Mouse (Mus musculus) hematopoietic stem cell, adult 5-6 weeks (primary cell): Measurements from ENCODE around the gene Siva1. TPM values are rescaled to one million over a fixed set of nuclear protein-coding genes. Genes with fewer than 3 reads are reported as not detected.

Source experiments
- ATAC-seq, 2 experiments: fragments of 125-278 bp in 1 of 2; replicated peaks in 1 of 2; 2 replicates each; pipeline ENCODE4 v1.8.0; 2016 to 2017; ENCODE audit warnings: inconsistent platforms in 2 of 2, mild to moderate bottlenecking in 2 of 2, moderate number of reproducible peaks in 2 of 2, low read depth in 1 of 2, moderate TSS enrichment in 1 of 2; ENCODE audit not compliant: low FRiP score in 2 of 2, poor library complexity in 2 of 2, severe bottlenecking in 2 of 2, insufficient read depth in 1 of 2, low TSS enrichment in 1 of 2
- total RNA-seq: library from RNA; stranded (forward); fragments of 172-1452, 232-1000 nt; gene quantifications from 2 replicates; pipeline ENCODE4 v1.2.3, GENCODE M21; 2017

The Siva1 gene
- total RNA-seq, 1 experiment from 2014 or later = 146 TPM

- peak; percentile 5 to 35 for ATAC-seq
Measured at GRCm38 (mm10) chr12:112619686-112620353, 24.7 kb upstream of the Siva1 start, which contains the start of gene Adssl1. Adssl1 (plus strand) TSS chr12:112620045.

- no peak for ATAC-seq
Measured at GRCm38 (mm10) chr12:112620354-112621061, 24.0 kb upstream of the Siva1 start.

GRCm38 (mm10) chr12:112621900-112622299, 22.6 kb upstream of the Siva1 start:
- ATAC-seq = no peak

DNA sequence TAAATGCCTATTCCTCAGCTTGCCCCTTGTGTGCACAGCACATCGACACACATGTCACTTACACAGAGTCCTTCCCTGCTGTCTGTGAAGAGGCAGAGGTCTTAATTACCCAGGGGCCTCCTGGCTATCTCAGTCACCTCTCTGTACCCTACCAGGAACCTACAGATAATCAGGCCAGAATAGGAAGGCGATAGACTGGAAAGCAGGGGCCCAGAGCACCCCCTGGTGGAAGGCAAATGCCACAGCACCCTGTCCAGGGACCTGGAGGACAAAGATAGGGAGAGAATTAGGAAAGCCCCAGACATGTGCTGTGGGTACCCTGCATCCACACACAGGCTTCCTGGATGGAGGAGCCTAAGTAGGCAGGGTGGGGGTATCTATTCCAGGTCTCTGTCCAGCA, 20.7 kb upstream of the Siva1 start:
- peak in 1 of 2 experiments; percentile 27; a peak in 1 of 4 replicates for ATAC-seq

DNA sequence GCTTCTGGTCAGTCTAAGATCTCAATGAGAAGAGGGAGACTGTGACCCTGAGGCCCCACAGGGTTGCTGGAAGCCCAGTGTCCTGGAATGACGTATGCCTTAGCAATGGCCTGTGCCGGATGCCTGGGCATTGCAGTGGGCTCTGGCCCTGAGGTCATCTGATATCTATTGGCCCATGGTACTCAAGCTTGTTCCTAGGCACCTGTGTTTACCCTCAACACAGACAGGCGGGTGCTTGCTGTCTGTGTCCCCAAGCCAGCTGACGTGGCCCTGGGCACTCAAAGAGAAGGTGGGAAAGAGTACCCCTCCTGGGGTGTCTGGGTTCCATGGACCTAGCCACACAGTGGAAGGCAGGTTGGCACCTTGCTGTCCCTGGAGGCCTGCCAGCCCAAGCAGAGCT, 18.8 kb upstream of the Siva1 start:
- ATAC-seq = no peak

DNA sequence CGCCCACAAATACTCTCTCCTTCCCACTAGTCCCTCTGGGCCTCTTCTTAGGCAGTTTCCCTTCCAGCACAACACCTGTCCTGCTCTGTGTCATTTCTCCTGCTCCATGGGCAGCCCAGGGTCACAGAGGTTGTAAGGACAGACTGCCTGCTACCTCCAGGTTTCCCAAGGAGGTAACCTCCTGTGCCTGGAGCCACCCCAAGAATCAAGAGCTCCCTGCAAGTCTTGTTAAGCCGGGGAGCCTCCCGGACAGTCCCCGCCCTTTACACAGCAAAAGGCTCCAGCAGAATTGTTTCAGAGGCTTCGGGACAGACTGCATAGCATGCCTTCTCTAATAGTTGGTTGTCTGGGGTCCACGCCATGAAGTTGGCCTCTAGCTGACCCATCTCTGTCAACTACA, 18.0 kb upstream of the Siva1 start:
- ATAC-seq = no peak

- no peak for ATAC-seq
Measured at GRCm38 (mm10) chr12:112627097-112627881, 17.2 kb upstream of the Siva1 start.

GRCm38 (mm10) chr12:112628197-112628596, 16.3 kb upstream of the Siva1 start:
- no peak; a peak in 2 of 4 replicates for ATAC-seq

DNA sequence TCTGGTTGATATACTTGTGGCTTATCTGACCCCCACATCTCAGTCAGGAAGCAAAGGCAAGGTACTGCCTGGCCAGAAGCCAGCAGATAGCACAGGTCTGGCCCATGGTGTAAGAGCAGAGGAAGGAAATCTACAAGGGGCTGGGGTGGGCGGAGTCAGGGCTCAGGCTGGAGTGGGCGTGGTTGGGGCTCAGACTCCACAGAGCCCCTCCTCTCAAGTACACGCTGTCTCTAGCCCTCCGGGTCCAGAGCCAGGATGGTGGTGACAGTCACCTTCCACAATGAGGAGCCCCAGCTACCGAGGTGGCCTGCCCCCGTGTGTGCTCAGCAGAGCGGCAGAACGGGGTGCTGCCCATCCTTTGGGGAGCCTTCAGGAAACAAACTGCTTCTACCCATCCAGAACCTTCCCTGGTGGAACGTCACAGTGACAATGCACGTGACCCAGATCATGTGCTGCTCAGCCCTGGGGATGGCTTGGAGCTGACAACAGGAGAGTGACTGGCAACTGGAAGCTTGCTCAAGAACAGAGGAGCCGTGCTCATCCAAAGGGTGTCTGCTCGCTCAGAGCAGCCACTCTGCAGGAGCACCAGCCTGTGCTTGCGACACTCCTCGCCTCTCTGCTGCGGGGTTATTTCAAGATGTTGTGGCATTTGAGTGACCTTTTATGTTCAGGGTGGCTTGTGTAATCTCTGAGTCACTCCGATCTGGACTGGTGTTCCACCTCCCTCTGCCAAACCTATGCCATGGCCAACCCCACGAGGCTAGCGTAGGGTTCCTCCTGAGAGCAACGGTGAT, 15.4 kb upstream of the Siva1 start:
- ATAC-seq = peak; percentile 80 to 84

- no peak for ATAC-seq
Measured at GRCm38 (mm10) chr12:112630029-112630428, 14.4 kb upstream of the Siva1 start.

GRCm38 (mm10) chr12:112630796-112631195, 13.7 kb upstream of the Siva1 start:
- no peak for ATAC-seq

- ATAC-seq = no peak
Measured at GRCm38 (mm10) chr12:112631472-112631871, 13.0 kb upstream of the Siva1 start.

DNA sequence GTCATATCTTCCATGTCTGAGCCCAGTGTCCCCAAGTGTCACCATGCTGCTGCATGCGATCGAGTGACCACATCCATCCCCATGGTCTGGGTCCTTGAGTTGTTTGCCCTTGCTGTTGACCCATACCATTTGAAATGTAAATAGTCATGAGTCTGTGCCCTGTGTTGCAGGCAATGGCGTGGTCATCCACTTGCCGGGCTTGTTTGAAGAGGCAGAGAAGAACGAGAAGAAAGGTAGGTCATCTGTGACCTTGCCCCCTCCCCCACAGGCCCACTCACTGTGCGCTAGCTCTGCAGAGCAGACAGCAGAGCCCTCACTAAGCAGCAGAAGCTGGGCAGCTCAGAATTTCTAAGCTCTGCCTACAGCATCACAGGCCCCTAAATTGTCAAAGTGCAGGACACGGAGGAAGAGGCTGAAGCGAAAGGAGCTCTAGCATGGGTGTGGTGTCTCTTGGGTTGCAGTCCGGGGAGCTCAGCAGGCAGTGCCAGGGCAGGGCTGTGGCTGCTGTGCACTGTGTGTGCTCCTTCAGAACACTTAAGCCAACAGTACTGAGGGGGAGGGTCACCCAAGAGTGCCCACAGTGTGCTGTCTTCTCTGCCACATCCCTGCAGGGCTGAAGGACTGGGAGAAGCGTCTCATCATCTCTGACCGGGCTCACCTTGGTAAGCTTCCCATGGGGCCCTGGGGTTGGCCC, 12.2 kb upstream of the Siva1 start:
- no peak for ATAC-seq

- ATAC-seq = peak; percentile 1 to 19; a peak in 1 of 4 replicates
Measured at GRCm38 (mm10) chr12:112632907-112633306, 11.6 kb upstream of the Siva1 start.

GRCm38 (mm10) chr12:112633686-112634085, 10.8 kb upstream of the Siva1 start:
- ATAC-seq = no peak

GRCm38 (mm10) chr12:112639526-112639925, 5.0 kb upstream of the Siva1 start:
- ATAC-seq = no peak

- no peak for ATAC-seq
Measured at GRCm38 (mm10) chr12:112643126-112643525, 1.4 kb upstream of the Siva1 start.
